Mouse (Mus musculus) kidney, adult 8-10 months (tissue): ENCODE measurements around the gene Hk1.

Experiments used
- DNase-seq, 2 experiments: peaks; one replicate each; pipeline ENCODE4 v3.0.0; 2022

Gene Hk1

DNA sequence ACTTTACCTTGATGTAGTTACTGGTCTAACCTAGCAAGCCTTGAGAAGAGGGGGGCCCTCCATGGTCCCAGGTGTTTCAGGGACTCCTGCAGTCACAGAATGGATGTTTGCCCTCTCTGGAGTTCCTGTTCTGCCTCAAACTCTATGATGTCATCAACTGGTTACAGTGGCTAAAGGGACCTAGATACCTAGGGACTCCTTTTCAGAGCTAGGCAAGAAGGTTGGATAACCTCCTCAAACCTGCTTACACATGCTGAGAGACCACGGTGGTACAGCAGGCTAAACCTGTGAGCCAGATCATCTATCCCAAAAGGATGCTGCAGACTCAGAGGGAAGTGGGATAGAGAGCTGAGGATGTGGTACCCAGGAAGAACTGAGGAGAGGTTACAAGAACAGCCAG is at the start of gene Hk1:
Gene Hk1, minus strand, starts transcription at position 101 of the 400 bp plus-strand sequence.
- no peak for DNase-seq

DNA sequence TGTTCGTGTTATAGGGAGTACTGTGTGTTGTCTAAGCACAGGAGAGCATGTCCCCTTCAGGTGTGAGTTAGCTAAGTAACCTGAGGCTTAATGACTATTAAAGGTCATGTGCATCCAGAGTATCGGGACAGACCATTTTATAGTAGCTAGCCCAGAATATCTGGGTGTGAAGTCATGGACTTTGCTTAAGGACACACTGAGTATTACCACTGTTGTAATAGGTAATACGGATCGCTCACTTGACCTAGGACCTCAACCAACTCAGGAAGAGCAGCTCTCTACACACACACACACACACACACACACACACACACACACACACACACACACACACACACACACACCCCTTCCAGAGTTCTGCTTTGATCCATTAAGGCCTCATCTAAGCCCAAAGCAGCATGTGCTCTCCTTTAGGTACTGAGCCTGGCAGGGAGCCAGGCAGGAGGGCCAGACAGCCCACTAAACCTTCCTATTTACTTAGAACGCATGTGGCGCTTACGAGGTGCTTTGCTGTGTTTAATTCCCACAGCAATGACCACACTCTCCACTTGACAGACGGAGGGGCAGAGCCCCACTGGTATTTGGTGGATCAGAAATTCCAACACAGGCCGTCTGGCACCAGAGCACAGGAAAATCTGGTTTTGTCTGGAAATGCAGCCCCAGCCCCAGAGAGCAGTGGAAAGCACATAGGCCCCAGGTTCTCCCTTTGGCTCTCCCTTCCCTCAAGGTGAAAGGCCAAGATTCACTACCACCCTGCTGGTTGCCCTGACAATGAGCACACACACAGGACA is 45.6 kb upstream of the Hk1 start:
- peak in 1 of 2 experiments; percentile 15 for DNase-seq

- DNase-seq: peak in 1 of 2 experiments; percentile 15
These were observed 42.5 kb upstream of the Hk1 start, which contains the start of gene Hkdc1 for GRCm38 (mm10) chr10:62422255-62422654. TSS of gene Hkdc1 (minus strand) at chr10:62422491.

- DNase-seq: no peak
These were observed 41.4 kb upstream of the Hk1 start for GRCm38 (mm10) chr10:62421127-62421526.

GRCm38 (mm10) chr10:62420399-62420798 is 40.7 kb upstream of the Hk1 start:
- DNase-seq: no peak

- no peak for DNase-seq
These were observed 39.7 kb upstream of the Hk1 start for GRCm38 (mm10) chr10:62419422-62419821.

GRCm38 (mm10) chr10:62418831-62419356 is 39.2 kb upstream of the Hk1 start:
- DNase-seq: no peak

DNA sequence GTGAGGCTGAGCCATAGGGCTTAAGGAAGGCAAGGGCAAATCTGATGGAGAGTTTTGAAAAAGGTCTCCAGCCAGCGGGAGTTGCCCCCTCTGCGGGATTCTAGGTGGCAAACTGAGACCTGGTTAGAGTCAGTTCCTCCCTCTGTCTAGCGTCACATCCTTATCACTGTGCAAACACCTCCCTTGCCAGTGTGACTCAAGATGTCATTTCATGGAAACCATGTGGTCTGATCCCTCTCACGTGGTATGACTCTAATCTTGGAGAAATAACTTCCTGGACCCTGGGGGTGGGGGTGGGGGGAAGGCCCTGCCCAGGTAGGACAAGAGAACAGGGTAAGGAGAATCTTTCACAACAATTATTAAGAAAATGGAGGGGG is 33.9 kb upstream of the Hk1 start:
- no peak for DNase-seq

DNA sequence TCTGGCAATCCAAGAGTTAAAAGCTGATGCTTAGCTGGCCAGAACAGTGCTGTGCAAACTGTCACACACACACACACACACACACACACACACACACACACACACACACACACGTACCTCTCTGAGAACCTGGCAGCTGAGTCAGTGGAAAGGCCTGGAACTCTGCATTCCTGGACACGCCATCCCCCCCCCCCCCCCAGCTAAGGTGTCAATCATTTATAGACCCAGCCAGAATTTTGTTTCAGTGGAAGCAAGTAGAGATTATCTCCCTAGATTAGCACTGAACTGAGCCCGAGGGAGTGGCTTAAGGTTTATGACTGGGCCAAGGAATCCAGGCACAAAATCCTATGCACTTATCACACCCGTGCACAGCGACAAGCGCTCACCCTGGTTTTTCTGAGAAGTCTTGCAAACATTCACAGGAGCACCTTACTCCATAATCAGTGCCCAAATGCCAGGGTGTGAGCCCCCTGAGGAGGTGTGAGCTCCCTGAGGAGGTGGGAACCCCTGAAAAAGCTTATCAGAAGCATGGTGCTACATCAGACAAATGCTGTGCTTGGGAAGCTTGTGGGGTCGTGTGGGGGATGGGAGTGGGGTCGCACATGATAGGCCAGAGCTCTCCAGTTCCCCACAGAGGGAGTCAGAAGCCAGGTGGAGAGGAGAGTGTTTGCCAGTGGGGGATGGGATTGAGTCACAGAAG is 33.3 kb upstream of the Hk1 start:
- peak; percentile 35 to 38 for DNase-seq

GRCm38 (mm10) chr10:62411431-62412410 is 32.0 kb upstream of the Hk1 start:
- DNase-seq: no peak

- DNase-seq: peak; percentile 50 to 68
These were observed 31.2 kb upstream of the Hk1 start for GRCm38 (mm10) chr10:62410943-62411342.

GRCm38 (mm10) chr10:62404901-62405300 is 25.2 kb upstream of the Hk1 start:
- DNase-seq: no peak

DNA sequence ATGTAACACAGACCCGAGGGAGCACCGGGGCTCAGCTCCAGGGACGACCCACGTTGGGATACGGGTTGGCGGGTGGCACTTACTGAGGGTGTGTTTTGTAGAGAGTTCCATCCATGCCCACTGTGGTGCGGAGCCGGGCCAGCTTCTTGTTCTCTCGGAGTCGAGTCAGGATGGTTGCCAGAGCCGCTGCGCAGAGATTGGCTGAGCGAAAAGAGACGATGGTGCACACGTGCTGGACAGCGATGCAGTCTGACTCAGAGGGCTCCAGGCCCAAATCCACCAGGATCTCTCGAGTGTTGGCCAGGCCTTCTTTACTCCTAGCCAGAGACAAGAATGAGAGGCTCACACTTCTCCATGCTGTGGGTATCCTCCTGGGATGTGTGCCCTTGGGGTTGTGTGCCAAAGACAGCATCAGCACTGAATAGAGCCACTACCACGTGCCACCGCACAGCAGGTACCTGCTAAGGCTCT is 22.0 kb upstream of the Hk1 start:
- DNase-seq: no peak

- no peak for DNase-seq
These were observed 3.3 kb upstream of the Hk1 start for GRCm38 (mm10) chr10:62383011-62383410.

DNA sequence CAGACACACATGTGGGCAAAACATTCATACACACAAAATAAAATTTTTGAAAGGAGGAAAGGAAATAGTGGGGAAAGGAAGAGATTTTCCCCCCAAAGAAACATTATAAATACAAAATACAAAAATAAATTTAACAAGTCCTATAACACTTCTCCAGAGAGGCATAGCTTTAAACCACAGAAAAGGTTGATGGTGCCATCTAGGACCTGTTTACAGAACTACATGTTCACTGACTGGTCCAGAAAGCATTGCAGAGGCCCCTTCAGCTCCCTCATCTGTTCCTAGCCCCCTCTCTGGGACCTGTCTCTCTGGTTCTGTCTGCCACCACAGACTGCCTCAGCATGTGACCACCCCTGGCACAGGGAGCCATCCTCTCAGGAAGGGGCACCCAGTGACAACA is 1.2 kb upstream of the Hk1 start:
- no peak for DNase-seq

- no peak for DNase-seq
These were observed 20.9 kb downstream of the Hk1 start for GRCm38 (mm10) chr10:62358827-62359226.

- DNase-seq: no peak
These were observed 23.5 kb downstream of the Hk1 start for GRCm38 (mm10) chr10:62356105-62356730.

- DNase-seq: no peak
These were observed 34.6 kb downstream of the Hk1 start for GRCm38 (mm10) chr10:62345147-62345546.

DNA sequence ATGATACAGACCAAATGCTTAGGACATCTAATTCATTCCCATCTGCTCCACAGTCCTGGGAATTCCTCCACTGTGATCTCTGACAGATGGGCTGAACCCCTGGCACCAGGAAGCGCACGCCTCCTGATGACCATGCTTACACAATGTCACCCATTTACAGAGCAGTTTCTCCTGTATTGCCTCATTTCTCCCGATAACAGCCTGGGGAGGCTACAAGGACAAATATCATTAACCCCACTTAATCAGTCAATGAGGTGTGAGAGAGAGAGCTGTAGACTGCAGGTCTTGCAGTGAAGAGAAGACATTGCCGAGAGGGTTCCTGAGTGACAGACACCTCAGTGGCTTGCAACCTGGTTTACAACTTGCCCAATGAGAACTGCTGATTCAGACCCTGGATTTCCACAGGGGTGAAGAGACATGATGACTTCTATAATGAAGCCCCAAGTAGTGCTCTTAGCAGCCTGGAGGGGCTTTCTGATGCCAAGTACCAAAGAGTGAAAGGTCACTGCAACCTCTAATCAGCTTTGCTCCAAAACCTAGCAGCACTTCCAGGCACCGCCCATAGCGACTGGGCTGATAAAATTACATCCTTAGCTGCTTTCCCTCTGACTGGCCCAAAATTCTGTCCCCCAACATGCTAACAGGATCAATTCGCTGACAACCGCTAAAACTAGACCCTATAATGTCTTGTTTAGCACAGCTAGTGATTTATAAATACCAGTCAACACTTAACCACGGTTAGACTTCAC is 35.5 kb downstream of the Hk1 start:
- DNase-seq: no peak

- DNase-seq: no peak
These were observed 37.2 kb downstream of the Hk1 start for GRCm38 (mm10) chr10:62342512-62342911.

- DNase-seq: no peak
These were observed 37.8 kb downstream of the Hk1 start for GRCm38 (mm10) chr10:62341956-62342355.
